Mouse (Mus musculus): Measurements from ENCODE around the gene Lurap1. TPM values are rescaled to one million over a fixed set of nuclear protein-coding genes. Genes with fewer than 3 reads are reported as not detected.

The Lurap1 gene
- polyA plus RNA-seq, 1 experiment = 1.4 TPM

DNA sequence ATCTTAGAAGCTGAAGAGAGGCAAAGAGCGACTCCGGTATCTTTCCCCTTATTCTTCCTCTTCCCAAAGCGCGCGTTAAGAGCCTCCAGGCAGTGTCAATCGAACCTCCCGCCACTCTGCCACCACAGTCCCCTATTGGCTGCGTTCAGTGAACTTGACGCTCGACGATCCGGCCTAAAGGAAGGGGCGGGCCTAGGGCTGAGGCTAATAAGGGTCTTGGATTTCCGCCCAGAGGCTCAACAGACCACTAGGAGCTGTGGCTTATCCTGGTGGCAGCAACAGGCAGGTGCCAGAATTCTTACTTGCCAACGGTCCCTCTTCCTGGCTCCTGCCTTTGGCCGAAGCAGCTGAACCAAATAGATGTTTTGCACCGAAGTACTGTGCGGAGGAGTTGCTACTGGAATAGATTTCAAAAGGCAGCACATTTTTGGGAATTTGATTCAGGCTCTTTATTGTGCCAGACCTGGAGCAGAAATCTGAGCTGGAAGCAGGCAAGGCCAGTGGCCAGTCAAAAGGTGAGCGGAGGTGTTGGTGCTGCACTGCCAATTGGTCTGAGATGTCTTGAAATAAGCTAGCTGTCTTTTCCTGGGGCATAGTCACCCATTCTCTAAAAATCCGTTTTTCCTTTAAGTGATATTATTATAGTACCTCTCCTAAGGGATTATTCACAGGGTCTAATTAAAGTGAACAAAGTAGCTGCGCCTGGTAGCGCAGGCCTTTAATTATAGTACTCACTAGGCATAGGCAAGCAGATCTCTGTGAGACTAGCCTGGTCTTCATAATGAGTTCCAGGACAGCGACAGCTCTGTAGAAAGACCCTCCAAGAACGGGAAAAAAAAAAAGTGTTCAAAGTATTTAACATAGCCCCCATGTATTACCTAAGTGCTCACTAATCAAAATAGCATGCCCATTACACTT is 27.3 kb downstream of the Lurap1 start, which contains the start of the genes Rad54l and Pomgnt1:
TSS of gene Rad54l (minus strand) at position 89 of the 918 bp plus-strand sequence.
TSS of gene Pomgnt1 (plus strand) at position 239 of the 918 bp plus-strand sequence.
- Histone ChIP-seq H3K36me3 (ENCODE audit: control insufficient read depth, insufficient read depth) (peaks cover under 1% of the 10 kb centered on the region), H3K79me2 (ENCODE audit: control insufficient read depth, insufficient read depth) (peaks cover 27% of the 10 kb centered on the region), H3ac (ENCODE audit: control insufficient read depth, insufficient read length, low read depth) (peak within 1 kb of the TSS; percentile 66)

DNA sequence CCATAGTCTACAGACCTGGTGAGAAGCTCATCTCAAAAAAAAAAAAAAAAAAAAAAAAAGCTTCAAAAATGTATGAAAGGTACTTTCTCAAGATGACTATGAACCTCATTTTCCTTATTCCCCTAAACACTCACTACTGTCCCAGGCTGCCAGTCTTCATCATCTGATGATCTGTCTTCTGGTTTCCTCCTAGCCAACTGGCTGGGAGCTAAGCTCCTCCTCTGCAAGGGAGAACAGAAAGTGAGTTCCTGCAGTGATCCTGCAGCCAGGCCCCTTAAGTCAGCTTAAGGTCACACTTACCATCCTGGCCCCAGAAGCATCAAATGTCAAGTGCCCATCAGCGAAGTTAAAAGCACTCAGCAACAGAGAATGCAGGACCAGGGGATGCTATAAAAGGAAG is 28.4 kb downstream of the Lurap1 start:
- Histone ChIP-seq H3K4me3 (ENCODE audit: insufficient read depth, poor library complexity, severe bottlenecking) (peak overlapping the region; percentile 54), H3ac (ENCODE audit: control insufficient read depth, insufficient read length, low read depth) (peak overlapping the region; percentile 66), H3K27me3 (ENCODE audit: control insufficient read depth, insufficient read depth, insufficient read length) (no peaks in the 10 kb centered on the region), H3K79me2 (ENCODE audit: control insufficient read depth, insufficient read depth) (peaks cover 27% of the 10 kb centered on the region), H3K36me3 (ENCODE audit: control insufficient read depth, insufficient read depth) (peaks cover 4% of the 10 kb centered on the region), H3K79me3 (ENCODE audit: low read depth) (peaks cover 5% of the 10 kb centered on the region)
- no peak for TF ChIP-seq CTCF (IDR thresholded peaks at IDR 0.05; ENCODE audit: control insufficient read depth, insufficient read depth, insufficient read length)
- TF ChIP-seq FOSL1 (IDR thresholded peaks at IDR 0.05; ENCODE audit: insufficient read depth, low read length, poor library complexity, severe bottlenecking) = no peak
- no peak for TF ChIP-seq CEBPB (IDR thresholded peaks at IDR 0.05; ENCODE audit: low read depth)
- no peak for TF ChIP-seq MYOG (IDR thresholded peaks at IDR 0.05; ENCODE audit: control insufficient read depth, extremely low read depth, insufficient read length)
- no peak for TF ChIP-seq MYOD1 (IDR thresholded peaks at IDR 0.05; ENCODE audit: control insufficient read depth, insufficient read length, low read depth)
- no peak for TF ChIP-seq USF1 (IDR thresholded peaks at IDR 0.05; ENCODE audit: low read depth)
- no peak for TF ChIP-seq MAX (IDR thresholded peaks at IDR 0.05)

More for the DNA sequence above, 27.3 kb downstream of the Lurap1 start, which contains the start of the genes Rad54l and Pomgnt1:
- Histone ChIP-seq H3K79me3 (ENCODE audit: low read depth) (peaks cover 5% of the 10 kb centered on the region), H3K27me3 (ENCODE audit: control insufficient read depth, insufficient read depth, insufficient read length) (no peaks in the 10 kb centered on the region), H3K4me3 (ENCODE audit: insufficient read depth, poor library complexity, severe bottlenecking) (peak within 1 kb of the TSS; percentile 54)
- TF ChIP-seq MYOG (IDR thresholded peaks at IDR 0.05; ENCODE audit: control insufficient read depth, extremely low read depth, insufficient read length) (no peak), MAX (IDR thresholded peaks at IDR 0.05) (peak; percentile 75), USF1 (IDR thresholded peaks at IDR 0.05; ENCODE audit: low read depth) (no peak), CEBPB (IDR thresholded peaks at IDR 0.05; ENCODE audit: low read depth) (no peak), MYOD1 (IDR thresholded peaks at IDR 0.05; ENCODE audit: control insufficient read depth, insufficient read length, low read depth) (no peak), CTCF (IDR thresholded peaks at IDR 0.05; ENCODE audit: control insufficient read depth, insufficient read depth, insufficient read length) (no peak), FOSL1 (IDR thresholded peaks at IDR 0.05; ENCODE audit: insufficient read depth, low read length, poor library complexity, severe bottlenecking) (no peak)

DNA sequence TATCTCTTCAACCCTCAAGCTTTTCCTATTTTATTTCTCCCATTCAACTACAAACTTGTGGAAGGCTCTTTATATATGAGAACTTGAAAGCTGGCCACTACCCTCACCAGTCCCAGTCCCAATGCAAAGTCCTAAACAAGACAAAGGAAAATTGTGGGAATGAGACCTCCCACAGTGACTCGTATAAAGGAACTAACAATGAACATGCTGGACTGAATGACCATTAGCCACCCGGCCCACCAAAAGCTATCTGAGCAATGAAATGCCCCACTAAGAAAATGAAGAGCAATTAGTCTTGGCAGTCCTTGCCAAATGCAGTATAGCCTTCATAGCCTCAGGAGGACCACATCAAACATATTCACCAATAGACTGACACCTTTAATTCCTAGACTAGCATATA is 39.7 kb downstream of the Lurap1 start:
- Histone ChIP-seq H3K4me3 (ENCODE audit: insufficient read depth, poor library complexity, severe bottlenecking) (no peak overlapping the region), H3ac (ENCODE audit: control insufficient read depth, insufficient read length, low read depth) (no peak overlapping the region), H3K79me3 (ENCODE audit: low read depth) (no peaks in the 10 kb centered on the region), H3K27me3 (ENCODE audit: control insufficient read depth, insufficient read depth, insufficient read length) (no peaks in the 10 kb centered on the region), H3K36me3 (ENCODE audit: control insufficient read depth, insufficient read depth) (peaks cover 46% of the 10 kb centered on the region), H3K79me2 (ENCODE audit: control insufficient read depth, insufficient read depth) (no peaks in the 10 kb centered on the region)
- no peak for TF ChIP-seq CTCF (IDR thresholded peaks at IDR 0.05; ENCODE audit: control insufficient read depth, insufficient read depth, insufficient read length)
- TF ChIP-seq MYOD1 (IDR thresholded peaks at IDR 0.05; ENCODE audit: control insufficient read depth, insufficient read length, low read depth) = no peak
- TF ChIP-seq CEBPB (IDR thresholded peaks at IDR 0.05; ENCODE audit: low read depth) = no peak
- TF ChIP-seq FOSL1 (IDR thresholded peaks at IDR 0.05; ENCODE audit: insufficient read depth, low read length, poor library complexity, severe bottlenecking) = no peak
- no peak for TF ChIP-seq MYOG (IDR thresholded peaks at IDR 0.05; ENCODE audit: control insufficient read depth, extremely low read depth, insufficient read length)
- TF ChIP-seq USF1 (IDR thresholded peaks at IDR 0.05; ENCODE audit: low read depth) = no peak
- TF ChIP-seq MAX (IDR thresholded peaks at IDR 0.05) = no peak

DNA sequence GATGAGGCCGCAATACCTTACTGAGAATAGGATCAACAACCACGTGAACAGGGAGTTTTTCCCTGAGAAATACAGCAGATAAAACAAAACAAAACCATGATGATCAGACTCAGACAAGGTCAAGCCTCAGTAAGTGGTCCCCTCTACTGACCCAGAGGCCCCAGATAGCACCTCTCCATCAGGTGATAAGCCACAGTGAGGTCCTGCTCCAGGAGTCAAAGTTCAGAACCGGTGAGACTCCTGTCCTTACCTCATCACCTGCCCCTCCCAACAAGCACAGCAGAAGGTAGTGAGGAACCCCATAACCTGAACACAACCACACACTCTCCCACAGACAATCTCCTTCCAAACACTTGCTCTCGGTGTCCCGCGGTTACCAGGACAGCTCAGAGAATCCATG is 40.4 kb downstream of the Lurap1 start:
- Histone ChIP-seq H3K36me3 (ENCODE audit: control insufficient read depth, insufficient read depth) (peaks cover 50% of the 10 kb centered on the region), H3K79me3 (ENCODE audit: low read depth) (no peaks in the 10 kb centered on the region), H3K27me3 (ENCODE audit: control insufficient read depth, insufficient read depth, insufficient read length) (no peaks in the 10 kb centered on the region), H3ac (ENCODE audit: control insufficient read depth, insufficient read length, low read depth) (no peak overlapping the region), H3K79me2 (ENCODE audit: control insufficient read depth, insufficient read depth) (no peaks in the 10 kb centered on the region), H3K4me3 (ENCODE audit: insufficient read depth, poor library complexity, severe bottlenecking) (no peak overlapping the region)
- TF ChIP-seq MYOG (IDR thresholded peaks at IDR 0.05; ENCODE audit: control insufficient read depth, extremely low read depth, insufficient read length) (no peak), USF1 (IDR thresholded peaks at IDR 0.05; ENCODE audit: low read depth) (no peak), CEBPB (IDR thresholded peaks at IDR 0.05; ENCODE audit: low read depth) (no peak), FOSL1 (IDR thresholded peaks at IDR 0.05; ENCODE audit: insufficient read depth, low read length, poor library complexity, severe bottlenecking) (no peak), CTCF (IDR thresholded peaks at IDR 0.05; ENCODE audit: control insufficient read depth, insufficient read depth, insufficient read length) (no peak), MAX (IDR thresholded peaks at IDR 0.05) (no peak), MYOD1 (IDR thresholded peaks at IDR 0.05; ENCODE audit: control insufficient read depth, insufficient read length, low read depth) (no peak)

DNA sequence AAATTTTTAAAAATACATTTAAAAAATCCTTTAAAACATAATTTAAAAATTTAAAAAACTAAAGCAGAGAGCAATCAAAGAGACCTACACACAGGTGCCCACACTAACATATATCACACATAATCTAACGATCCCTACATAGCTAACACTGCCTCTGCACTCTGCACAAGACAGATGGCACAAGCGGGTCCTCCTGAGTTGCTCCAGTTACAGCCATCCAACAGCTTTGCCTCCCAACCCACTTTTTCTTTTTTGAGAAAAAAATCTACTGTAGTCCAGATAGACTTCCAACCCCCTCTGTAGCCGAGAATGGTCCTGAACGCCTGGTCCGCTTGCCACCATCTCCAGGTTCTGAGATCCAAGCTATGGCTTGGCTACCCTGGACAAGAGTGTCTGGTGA is 45.9 kb downstream of the Lurap1 start:
- no peaks in the 10 kb centered on the region for H3K79me2 ChIP-seq (ENCODE audit: control insufficient read depth, insufficient read depth)
- no peaks in the 10 kb centered on the region for H3K79me3 ChIP-seq (ENCODE audit: low read depth)
- no peaks in the 10 kb centered on the region for H3K27me3 ChIP-seq (ENCODE audit: control insufficient read depth, insufficient read depth, insufficient read length)
- H3K36me3 ChIP-seq (ENCODE audit: control insufficient read depth, insufficient read depth) = peaks cover 66% of the 10 kb centered on the region
- H3K4me3 ChIP-seq (ENCODE audit: insufficient read depth, poor library complexity, severe bottlenecking) = no peak overlapping the region
- TF ChIP-seq CTCF (IDR thresholded peaks at IDR 0.05; ENCODE audit: control insufficient read depth, insufficient read depth, insufficient read length) (no peak), MAX (IDR thresholded peaks at IDR 0.05) (no peak), FOSL1 (IDR thresholded peaks at IDR 0.05; ENCODE audit: insufficient read depth, low read length, poor library complexity, severe bottlenecking) (no peak), MYOD1 (IDR thresholded peaks at IDR 0.05; ENCODE audit: control insufficient read depth, insufficient read length, low read depth) (no peak), MYOG (IDR thresholded peaks at IDR 0.05; ENCODE audit: control insufficient read depth, extremely low read depth, insufficient read length) (no peak), USF1 (IDR thresholded peaks at IDR 0.05; ENCODE audit: low read depth) (no peak), CEBPB (IDR thresholded peaks at IDR 0.05; ENCODE audit: low read depth) (no peak)
- no peak overlapping the region for H3ac ChIP-seq (ENCODE audit: control insufficient read depth, insufficient read length, low read depth)
